Mouse (Mus musculus) liver, embryonic 11.5 days (tissue): ENCODE measurements around the gene Smpd2. TPM values are rescaled to one million over a fixed set of nuclear protein-coding genes. Genes with fewer than 3 reads are reported as not detected.

Experiments used
- ATAC-seq: fragments of 200-750 bp; cut with Nextera tagmentation; replicated peaks from 2 replicates; pipeline ENCODE4 v1.8.0; 2017; ENCODE audit warnings: moderate number of reproducible peaks, mild to moderate bottlenecking, moderate TSS enrichment, moderate library complexity; ENCODE audit not compliant: low FRiP score
- DNase-seq: peaks from one replicate; pipeline ENCODE4 v3.0.0-alpha.2; 2017; ENCODE audit warnings: low spot score
- H3K27ac ChIP-seq: fragments of 300-500 bp; sonication (generic); 2 replicates; pipeline ENCODE4 v1.5.1; 2014; ENCODE audit warnings: mild to moderate bottlenecking, low read depth, low read length, control low read depth
- H3K27me3 ChIP-seq: fragments of 300-500 bp; sonication (generic); replicated peaks from 2 replicates; pipeline ENCODE4 v1.6.1; 2014; ENCODE audit warnings: low read length, mixed read lengths; ENCODE audit not compliant: control insufficient read depth, insufficient read depth
- H3K36me3 ChIP-seq: fragments of 300-500 bp; sonication (generic); 2 replicates; pipeline ENCODE4 v1.6.1; 2014; ENCODE audit warnings: mild to moderate bottlenecking, low read length, moderate library complexity, mixed read lengths; ENCODE audit not compliant: control insufficient read depth, insufficient read depth
- H3K4me1 ChIP-seq: fragments of 300-500 bp; sonication (generic); replicated peaks from 2 replicates; pipeline ENCODE4 v1.6.1; 2014; ENCODE audit warnings: low read length, mixed read lengths; ENCODE audit not compliant: control insufficient read depth, insufficient read depth
- H3K4me2 ChIP-seq: fragments of 300-500 bp; sonication (generic); 2 replicates; pipeline ENCODE4 v1.6.1; 2014; ENCODE audit warnings: mild to moderate bottlenecking, control low read depth, moderate library complexity
- H3K4me3 ChIP-seq: fragments of 300-500 bp; sonication (generic); 2 replicates; pipeline ENCODE4 v1.5.1; 2014; ENCODE audit warnings: low read depth, low read length, control low read depth
- H3K9ac ChIP-seq: fragments of 300-500 bp; sonication (generic); 2 replicates; pipeline ENCODE4 v1.6.1; 2014; ENCODE audit warnings: low read depth, low read length, control low read depth
- H3K9me3 ChIP-seq: fragments of 300-500 bp; sonication (generic); 2 replicates; pipeline ENCODE4 v1.6.1; 2016; ENCODE audit warnings: low read length, inconsistent platforms, mixed read lengths; ENCODE audit not compliant: control insufficient read depth
- WGBS: fragments of 180-500 bp; shearing (Covaris S2); extraction: QIAGEN DNeasy Blood & Tissue Kit; methylation state at CpG from one replicate; pipeline ENCODE4 v1.1.7; 2014; 5-methylcytosine and 5-hydroxymethylcytosine counted together
- polyA plus RNA-seq: library from polyadenylated mRNA; unstranded; fragments of >200 nt; fragmentation: Nextera tagmentation; extraction: Ambion mirVana; gene quantifications from 2 replicates; pipeline ENCODE4 v1.2.1, GENCODE M21; 2014

Smpd2 gene
- 21.8 and 25.3 TPM in 2 replicates for polyA plus RNA-seq

DNA sequence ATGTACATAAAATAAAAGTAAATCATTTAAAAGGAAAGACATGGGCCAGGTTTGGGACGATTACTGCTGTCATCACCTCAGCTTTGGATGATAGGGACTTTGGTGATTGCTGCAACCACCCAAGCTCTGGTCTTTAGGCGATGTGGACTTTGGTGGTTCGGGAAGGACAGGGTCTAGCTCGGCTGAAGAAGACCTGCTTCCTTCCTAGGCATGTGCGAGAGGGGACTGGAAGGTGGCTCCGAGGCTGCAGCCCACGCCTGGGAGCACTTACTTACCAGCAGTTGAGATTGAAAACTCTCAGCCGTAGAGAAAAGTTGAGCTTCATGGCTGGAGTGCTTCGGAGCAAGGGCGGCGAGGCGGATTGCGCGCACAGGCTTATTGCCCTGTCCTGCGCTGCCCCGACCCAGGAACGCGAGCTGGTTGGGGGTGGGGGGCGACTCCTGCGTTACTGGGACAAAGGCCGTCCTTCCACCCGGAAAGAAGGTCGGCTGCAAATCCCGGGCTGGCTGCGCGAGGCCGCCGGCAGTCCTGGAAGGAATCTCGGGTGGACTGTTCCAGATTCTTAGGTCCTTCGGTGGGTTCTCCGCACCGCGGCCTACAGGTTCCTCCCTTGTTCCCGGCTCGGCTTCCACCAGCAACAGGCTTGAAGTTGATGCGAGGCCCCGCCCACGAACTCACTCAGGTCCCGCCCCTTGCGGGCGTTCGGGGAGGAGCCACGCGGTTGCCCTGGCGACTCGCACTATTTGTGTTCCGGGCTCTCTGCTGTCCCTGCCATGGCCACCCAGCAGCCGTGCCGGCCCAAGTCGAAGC is at the start of gene Smpd2, which contains the start of gene Ppil6:
Gene Smpd2, minus strand, starts transcription at position 662 of the 810 bp plus-strand sequence.
Gene Ppil6, plus strand, starts transcription at position 732 of the 810 bp plus-strand sequence.
- peaks cover 13% of the 10 kb centered on the region for H3K36me3 ChIP-seq
- H3K27me3 ChIP-seq = no peaks in the 10 kb centered on the region
- peak within 1 kb of the TSS; percentile 77 for H3K9ac ChIP-seq
- H3K27ac ChIP-seq = peak within 1 kb of the TSS; percentile 34; the same call in 1 of the 2 replicates
- peak within 1 kb of the TSS; percentile 71 for H3K4me3 ChIP-seq
- H3K9me3 ChIP-seq = no peaks in the 10 kb centered on the region
- peak; percentile 93 for ATAC-seq
- 0 out of 2 replicates have a peak, but pooled peaks cover 9% of the 10 kb centered on the region for H3K4me1 ChIP-seq
- peak within 1 kb of the TSS; percentile 99 for H3K4me2 ChIP-seq
- DNase-seq = peak; percentile 96
- 2% methylated on average over 50 of the region's 50 CpGs for WGBS

DNA sequence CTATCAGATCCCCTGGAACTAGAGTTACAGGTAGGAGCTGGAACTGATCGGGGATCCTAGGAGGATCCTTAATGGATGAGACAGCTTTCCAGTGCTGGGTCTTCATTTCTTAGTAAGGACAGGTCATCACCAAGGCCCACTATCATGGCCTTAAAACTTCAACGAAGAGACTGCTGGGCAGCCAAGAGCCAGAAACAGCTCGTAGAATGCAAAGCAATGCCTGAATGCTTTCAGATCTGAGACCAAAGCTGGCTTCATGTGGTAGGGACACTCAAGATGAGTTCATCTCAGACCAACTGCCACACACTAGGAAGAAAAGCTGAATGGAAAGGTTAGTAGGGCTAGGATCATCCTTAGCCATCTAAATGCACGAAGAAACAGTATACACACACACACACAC is 48.8 kb upstream of the Smpd2 start:
- H3K9ac ChIP-seq = no peak overlapping the region
- H3K27ac ChIP-seq = no peak overlapping the region
- peaks cover 3% of the 10 kb centered on the region; the same call in 1 of the 2 replicates for H3K36me3 ChIP-seq
- 92% methylated on average over 4 of the region's 4 CpGs for WGBS
- no peak overlapping the region for H3K4me3 ChIP-seq
- no peaks in the 10 kb centered on the region for H3K4me1 ChIP-seq
- DNase-seq (no peak), ATAC-seq (no peak)
- H3K27me3 ChIP-seq = no peaks in the 10 kb centered on the region
- H3K4me2 ChIP-seq = no peak overlapping the region
- H3K9me3 ChIP-seq = no peaks in the 10 kb centered on the region

DNA sequence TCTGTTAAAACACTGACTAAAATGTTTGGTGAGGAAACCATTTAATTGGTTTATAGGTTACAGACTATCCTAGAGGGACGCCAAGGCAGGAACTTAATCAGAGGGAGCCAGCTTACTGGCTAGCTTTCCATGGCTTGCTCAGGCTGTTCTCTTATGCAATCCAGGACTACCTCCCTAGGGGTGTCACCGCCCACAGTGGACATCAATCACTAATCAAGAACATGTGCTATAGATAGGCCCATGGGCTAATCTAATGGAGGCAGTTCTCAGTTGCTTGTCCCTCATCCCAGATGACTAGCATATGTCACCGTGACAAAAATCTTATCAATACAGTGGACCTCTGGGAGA is 47.8 kb upstream of the Smpd2 start:
- WGBS = 86% methylated on average over 3 of the region's 3 CpGs

DNA sequence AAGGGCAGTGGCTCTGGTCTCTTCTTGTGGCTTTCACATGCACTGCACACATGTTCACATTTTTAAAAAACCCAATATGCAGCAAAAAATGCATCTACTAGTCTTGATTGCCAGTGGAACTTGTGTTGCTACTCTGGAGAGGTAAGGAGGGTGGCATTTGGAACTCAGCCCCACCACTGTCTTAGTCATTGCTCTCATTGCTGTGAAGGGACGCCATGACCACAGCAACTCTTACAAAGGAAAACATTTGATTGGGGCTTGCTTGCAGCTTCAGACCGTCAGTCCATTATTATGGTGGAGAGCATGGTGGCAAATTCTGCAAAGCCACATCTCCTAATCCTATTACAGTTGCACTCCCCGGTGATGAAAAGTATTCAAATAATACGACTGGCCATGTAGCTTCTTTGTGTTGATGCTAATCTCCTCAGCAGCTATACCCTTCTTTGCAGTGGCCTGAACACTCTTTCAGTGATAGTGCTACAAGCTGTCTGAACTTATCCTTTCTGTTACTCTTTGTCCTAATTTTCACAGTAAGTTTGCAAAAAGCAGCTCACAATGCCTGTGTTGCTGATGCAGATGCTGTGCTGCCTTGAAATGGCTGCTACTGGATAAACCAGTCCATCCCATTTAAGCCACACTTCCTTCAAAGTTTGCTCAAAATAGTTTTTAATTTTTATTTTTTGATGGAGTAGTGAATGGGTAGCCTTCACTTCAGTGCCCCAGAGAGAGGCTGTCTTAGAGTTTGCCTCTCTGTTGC is 47.2 kb upstream of the Smpd2 start:
- no peaks in the 10 kb centered on the region for H3K9me3 ChIP-seq
- no peak overlapping the region for H3K4me2 ChIP-seq
- no peak overlapping the region for H3K9ac ChIP-seq
- H3K36me3 ChIP-seq = peaks cover 6% of the 10 kb centered on the region
- WGBS = 89% methylated on average over 4 of the region's 4 CpGs
- no peaks in the 10 kb centered on the region for H3K27me3 ChIP-seq
- ATAC-seq (no peak), DNase-seq (no peak)
- no peak overlapping the region for H3K4me3 ChIP-seq
- no peak overlapping the region for H3K27ac ChIP-seq
- no peaks in the 10 kb centered on the region for H3K4me1 ChIP-seq

More for the DNA sequence above, 47.8 kb upstream of the Smpd2 start:
- H3K4me1 ChIP-seq = no peaks in the 10 kb centered on the region
- H3K27ac ChIP-seq = no peak overlapping the region
- no peak overlapping the region for H3K9ac ChIP-seq
- H3K36me3 ChIP-seq = peaks cover 3% of the 10 kb centered on the region
- no peaks in the 10 kb centered on the region for H3K9me3 ChIP-seq
- no peak overlapping the region for H3K4me2 ChIP-seq
- DNase-seq = no peak
- ATAC-seq = no peak
- no peak overlapping the region for H3K4me3 ChIP-seq
- no peaks in the 10 kb centered on the region for H3K27me3 ChIP-seq

DNA sequence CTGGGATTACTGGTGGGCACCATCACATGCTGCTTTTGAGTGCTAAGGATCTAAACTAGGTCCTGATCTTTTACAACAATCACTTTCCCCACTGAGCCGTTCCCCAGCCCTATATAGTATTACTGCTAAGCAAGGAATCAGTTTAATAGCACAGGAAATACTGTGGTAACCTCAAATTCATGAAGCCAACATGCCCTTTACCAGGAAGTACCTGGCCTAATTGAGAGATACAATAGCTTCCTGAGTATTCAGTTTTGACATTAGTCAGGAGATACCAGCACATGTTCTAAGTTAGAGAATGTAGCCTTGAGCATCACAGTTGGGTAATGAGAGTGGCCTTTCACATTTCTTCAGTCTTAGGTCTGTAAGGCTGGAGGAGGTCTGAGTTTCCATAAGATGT is 46.5 kb upstream of the Smpd2 start:
- Histone ChIP-seq H3K4me2 (no peak overlapping the region), H3K9me3 (no peaks in the 10 kb centered on the region), H3K4me3 (no peak overlapping the region), H3K4me1 (no peaks in the 10 kb centered on the region), H3K27ac (no peak overlapping the region), H3K36me3 (peaks cover 8% of the 10 kb centered on the region), H3K9ac (no peak overlapping the region), H3K27me3 (no peaks in the 10 kb centered on the region)
- DNase-seq = no peak
- 82% methylated on average over 1 of the region's 1 CpGs for WGBS
- no peak for ATAC-seq

DNA sequence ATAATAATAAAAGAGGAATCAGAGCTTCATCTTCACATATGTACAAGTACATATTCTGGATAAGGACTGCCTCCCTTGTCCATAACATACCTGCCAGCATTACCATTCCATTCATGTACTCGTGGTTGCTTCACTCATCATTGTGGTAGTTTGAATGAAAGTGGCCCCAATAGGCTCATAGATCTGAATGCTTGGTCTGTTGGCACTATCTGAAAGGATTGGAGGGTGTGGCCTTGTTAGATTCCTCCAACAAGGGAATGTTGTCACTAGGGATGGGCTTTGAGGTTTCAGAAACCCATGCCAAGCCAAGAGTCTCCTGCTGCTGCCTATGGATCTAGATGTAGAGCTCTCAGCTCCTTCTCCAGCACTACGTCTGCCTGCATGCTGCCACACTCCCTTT is 45.8 kb upstream of the Smpd2 start:
- ATAC-seq (no peak), DNase-seq (no peak)
- no peaks in the 10 kb centered on the region for H3K27me3 ChIP-seq
- H3K36me3 ChIP-seq = peaks cover 11% of the 10 kb centered on the region
- no peak overlapping the region for H3K27ac ChIP-seq
- H3K4me1 ChIP-seq = no peaks in the 10 kb centered on the region
- H3K9ac ChIP-seq = no peak overlapping the region
- 85% methylated on average over 2 of the region's 2 CpGs for WGBS
- H3K4me2 ChIP-seq = no peak overlapping the region
- no peak overlapping the region for H3K4me3 ChIP-seq
- H3K9me3 ChIP-seq = no peaks in the 10 kb centered on the region

DNA sequence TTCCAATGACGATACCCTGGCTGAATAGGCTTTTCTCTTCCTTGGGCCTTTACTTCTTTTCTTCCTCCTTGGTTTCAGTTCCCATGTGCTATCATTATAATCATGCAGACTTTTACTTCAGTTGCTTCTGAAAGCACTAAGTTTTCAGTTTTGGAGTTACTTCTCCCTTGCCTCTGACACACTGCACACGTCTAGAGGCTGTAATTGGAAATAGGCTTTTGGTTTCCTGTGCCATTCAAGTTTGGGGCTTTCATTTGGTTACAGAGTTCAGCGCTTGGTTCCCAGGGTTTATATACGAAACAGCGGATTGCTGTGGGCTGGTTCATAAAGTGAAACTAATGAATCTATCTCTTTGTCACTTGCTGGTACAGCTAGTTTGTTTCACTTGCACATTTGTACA is 39.8 kb upstream of the Smpd2 start:
- Histone ChIP-seq H3K27me3 (no peaks in the 10 kb centered on the region), H3K4me3 (no peak overlapping the region), H3K4me1 (no peaks in the 10 kb centered on the region), H3K27ac (no peak overlapping the region), H3K36me3 (peaks cover 24% of the 10 kb centered on the region), H3K9me3 (no peaks in the 10 kb centered on the region), H3K9ac (no peak overlapping the region), H3K4me2 (no peak overlapping the region)
- WGBS = 88% methylated on average over 5 of the region's 5 CpGs
- ATAC-seq = no peak
- DNase-seq = no peak

DNA sequence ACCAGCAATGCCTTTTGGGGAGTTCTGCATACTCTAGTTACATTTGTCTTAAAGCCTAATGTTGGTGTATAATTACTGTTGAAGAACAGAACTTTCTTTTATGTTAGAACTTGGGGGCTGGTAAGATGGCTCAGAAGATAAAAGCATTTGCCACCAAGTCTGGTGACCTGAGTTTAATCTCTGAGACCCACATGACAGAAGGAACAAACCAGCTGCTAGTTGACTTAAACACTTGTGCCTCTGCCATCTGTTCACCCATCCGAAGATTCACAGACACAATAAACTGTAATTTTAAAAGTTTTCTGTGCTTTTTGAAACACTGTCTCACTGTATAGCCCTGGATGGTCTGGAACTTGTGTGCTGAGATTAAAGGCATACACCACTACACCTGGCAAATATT is 35.5 kb upstream of the Smpd2 start:
- WGBS = 79% methylated on average over 1 of the region's 1 CpGs
- H3K4me3 ChIP-seq = no peak overlapping the region
- no peak overlapping the region for H3K4me2 ChIP-seq
- peaks cover 15% of the 10 kb centered on the region; the same call in 1 of the 2 replicates for H3K36me3 ChIP-seq
- no peak for DNase-seq
- no peak overlapping the region for H3K27ac ChIP-seq
- ATAC-seq = no peak
- H3K27me3 ChIP-seq = no peaks in the 10 kb centered on the region
- H3K9me3 ChIP-seq = no peaks in the 10 kb centered on the region
- peaks cover 9% of the 10 kb centered on the region; the same call in 1 of the 2 replicates for H3K4me1 ChIP-seq
- no peak overlapping the region for H3K9ac ChIP-seq
